Mouse (Mus musculus) gastrocnemius, adult 2 months (tissue): ENCODE measurements around the gene Auh. TPM values are rescaled to one million over a fixed set of nuclear protein-coding genes. Genes with fewer than 3 reads are reported as not detected.

Experiments
- DNase-seq: peaks from one replicate; pipeline ENCODE4 v3.0.0; 2022
- H3K27ac ChIP-seq: fragments of 200-600 bp; 2 replicates; pipeline ENCODE4 v1.8.1; 2022; ENCODE audit warnings: mild to moderate bottlenecking
- H3K4me3 ChIP-seq: fragments of 200-600 bp; 2 replicates; pipeline ENCODE4 v1.8.1; 2022; ENCODE audit warnings: mild to moderate bottlenecking, moderate library complexity
- CTCF ChIP-seq: fragments of 200-600 bp; IDR thresholded peaks from 2 replicates; pipeline ENCODE4 v1.8.1; 2022; ENCODE audit warnings: antibody characterized with exemption, mild to moderate bottlenecking, moderate library complexity
- intact Hi-C: fragments of 180-260 bp; cut with DNase I; formaldehyde crosslinking; loops from one replicate; pipeline ENCODE4 v1.15.1; 2025
- total RNA-seq, 2 experiments: library from RNA; stranded (reverse); gene quantifications; 2 replicates each; pipeline ENCODE4 v1.2.3; 2021

The Auh gene
- total RNA-seq, 2 experiments from 2014 or later = 74.0 to 94.1 TPM

DNA sequence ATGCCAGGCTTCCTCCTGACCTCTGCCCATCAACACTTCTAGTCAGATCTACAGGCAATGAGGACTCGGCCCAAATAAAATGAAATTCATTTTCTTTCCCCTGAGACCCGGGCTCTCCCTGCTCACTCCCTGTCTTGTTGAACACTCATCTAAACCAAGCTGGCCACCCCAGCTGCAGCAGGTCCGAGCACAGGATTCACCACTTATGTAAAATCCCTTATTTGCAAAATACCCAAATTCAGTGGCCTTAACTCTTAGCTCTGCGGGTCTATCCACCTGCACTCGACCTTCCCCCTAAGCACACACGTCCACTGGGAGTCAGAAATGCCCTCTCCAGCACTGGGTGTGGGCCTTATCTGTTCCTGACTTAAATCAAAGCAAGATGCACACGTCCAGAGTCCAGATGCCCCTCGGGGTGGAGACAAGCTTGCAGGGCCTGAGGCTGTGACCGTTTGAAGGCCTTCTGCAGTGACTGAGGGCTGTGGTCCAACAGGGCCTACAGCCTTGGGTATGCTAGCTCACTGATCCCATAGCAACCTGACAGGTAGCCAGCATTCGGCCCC lies 9.6 kb downstream of the Auh start:
- intact Hi-C loops = loop anchor here (5.0 kb wide), 1 partner anchor 208 kb away; no protein-coding TSS in a partner anchor
- no peak overlapping the region for H3K27ac ChIP-seq
- no peak for TF ChIP-seq CTCF

GRCm38 (mm10) chr13:52918333-52918732 lies 11.1 kb downstream of the Auh start:
- H3K27ac ChIP-seq = no peak overlapping the region
- H3K4me3 ChIP-seq = no peak overlapping the region
- TF ChIP-seq CTCF = no peak
- intact Hi-C loops = no loop called here
- no peak for DNase-seq

More for the DNA sequence above, 9.6 kb downstream of the Auh start:
- no peak overlapping the region for H3K4me3 ChIP-seq
- DNase-seq = no peak

DNA sequence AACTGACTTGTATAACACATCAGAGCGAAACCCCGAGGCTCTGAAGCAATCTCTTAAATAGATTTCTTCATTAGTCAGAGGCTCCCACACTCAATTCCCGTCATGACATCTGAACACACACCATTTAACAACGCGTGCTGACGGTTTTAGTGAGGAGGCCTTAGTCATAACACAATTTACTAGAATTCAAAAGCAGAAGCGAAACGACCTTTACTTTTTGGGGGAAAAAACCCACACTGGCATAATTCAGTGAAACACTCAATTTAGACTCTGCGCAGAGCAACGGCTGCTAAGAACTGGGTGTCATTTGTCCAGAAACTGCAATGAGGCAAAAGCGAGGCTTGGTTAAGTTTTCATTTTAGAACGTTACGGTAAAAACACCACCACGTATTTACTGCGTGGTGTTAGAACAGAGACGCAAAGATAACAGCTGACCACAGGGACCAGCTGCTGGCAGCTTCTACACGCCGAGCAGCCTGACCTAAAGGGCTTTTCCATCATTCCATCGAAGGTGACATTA lies 14.8 kb downstream of the Auh start:
- Histone ChIP-seq H3K27ac (no peak overlapping the region), H3K4me3 (no peak overlapping the region)
- intact Hi-C loops = no loop called here
- TF ChIP-seq CTCF = no peak
- no peak for DNase-seq

- Histone ChIP-seq H3K27ac (no peak overlapping the region), H3K4me3 (no peak overlapping the region)
- TF ChIP-seq CTCF = no peak
- no peak for DNase-seq
- intact Hi-C loops = no loop called here
These were observed 15.6 kb downstream of the Auh start for GRCm38 (mm10) chr13:52913926-52914325.

GRCm38 (mm10) chr13:52912495-52912894 lies 17.0 kb downstream of the Auh start:
- intact Hi-C loops = no loop called here
- Histone ChIP-seq H3K27ac (no peak overlapping the region), H3K4me3 (no peak overlapping the region)
- TF ChIP-seq CTCF = no peak
- no peak for DNase-seq

DNA sequence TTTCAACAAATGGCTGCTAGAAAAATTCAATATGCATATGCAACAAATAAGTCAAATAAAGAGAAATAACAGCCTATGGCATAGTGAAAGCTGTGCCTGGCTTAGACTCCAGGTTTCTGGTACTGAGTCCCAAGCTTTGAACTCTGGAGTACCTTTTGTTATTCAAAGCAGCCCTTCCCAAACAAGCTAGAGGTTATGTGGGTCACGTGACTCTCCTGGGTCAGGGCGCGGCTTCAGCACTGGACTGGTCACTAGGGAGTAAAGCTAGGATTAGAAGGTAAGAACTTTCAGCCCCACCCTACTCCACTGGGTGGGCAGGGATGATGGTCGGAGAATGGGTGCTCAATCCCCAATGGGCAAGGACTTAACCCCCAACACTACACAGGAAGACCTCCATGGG lies 18.2 kb downstream of the Auh start:
- no peak for TF ChIP-seq CTCF
- no peak for DNase-seq

GRCm38 (mm10) chr13:52906296-52906695 lies 23.2 kb downstream of the Auh start:
- DNase-seq = no peak
- intact Hi-C loops = no loop called here
- no peak overlapping the region for H3K4me3 ChIP-seq
- no peak overlapping the region for H3K27ac ChIP-seq
- TF ChIP-seq CTCF = no peak

More for the DNA sequence above, 18.2 kb downstream of the Auh start:
- H3K4me3 ChIP-seq = no peak overlapping the region
- H3K27ac ChIP-seq = no peak overlapping the region
- intact Hi-C loops = no loop called here

GRCm38 (mm10) chr13:52904175-52904574 lies 25.3 kb downstream of the Auh start:
- no peak for DNase-seq
- no peak overlapping the region for H3K27ac ChIP-seq
- no peak overlapping the region for H3K4me3 ChIP-seq
- no peak for TF ChIP-seq CTCF
- intact Hi-C loops = no loop called here

DNA sequence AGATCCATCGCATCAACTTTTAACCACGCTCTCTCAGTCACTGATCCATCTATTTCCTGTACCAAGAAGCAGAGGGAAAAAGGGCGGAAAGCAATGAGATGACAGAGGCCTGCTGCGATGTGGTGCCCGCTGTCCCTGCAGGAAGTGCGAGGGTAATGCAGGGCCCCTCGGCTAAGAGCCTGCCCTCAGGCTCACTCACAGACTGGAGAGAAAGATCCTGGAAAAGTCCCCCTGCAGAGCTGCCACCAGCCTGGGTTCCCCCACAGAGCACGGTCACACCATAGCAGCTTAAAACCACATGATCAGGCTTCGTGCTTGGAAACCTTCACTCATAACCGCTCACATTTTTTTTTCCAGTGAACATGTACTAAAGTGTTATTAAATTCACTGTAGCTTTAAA lies 25.7 kb downstream of the Auh start:
- no peak for DNase-seq
- no peak for TF ChIP-seq CTCF
- H3K4me3 ChIP-seq = no peak overlapping the region
- H3K27ac ChIP-seq = no peak overlapping the region
- intact Hi-C loops = no loop called here

DNA sequence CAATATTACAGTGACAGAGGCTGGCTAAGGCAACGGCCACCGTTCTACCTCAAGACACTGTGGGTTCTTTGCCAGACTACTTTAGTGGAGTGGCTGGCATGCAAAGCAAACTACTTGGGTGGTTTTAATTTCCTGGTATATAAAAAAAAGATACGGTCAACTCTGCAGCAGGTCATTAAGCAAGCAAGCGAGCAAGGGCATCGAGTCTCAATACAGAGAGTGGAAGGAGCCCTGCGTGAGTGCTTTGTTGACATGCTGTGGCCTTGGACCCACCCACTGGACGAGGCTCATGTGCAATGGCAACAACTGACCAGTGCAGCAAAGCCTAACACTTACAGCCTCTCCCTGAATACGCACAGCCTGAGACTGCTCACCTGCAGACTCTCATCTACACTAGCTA lies 27.0 kb downstream of the Auh start:
- H3K27ac ChIP-seq = no peak overlapping the region
- intact Hi-C loops = no loop called here
- no peak overlapping the region for H3K4me3 ChIP-seq
- no peak for TF ChIP-seq CTCF
- DNase-seq = no peak

- no peak for TF ChIP-seq CTCF
These were observed 29.8 kb downstream of the Auh start for GRCm38 (mm10) chr13:52899664-52900063.

DNA sequence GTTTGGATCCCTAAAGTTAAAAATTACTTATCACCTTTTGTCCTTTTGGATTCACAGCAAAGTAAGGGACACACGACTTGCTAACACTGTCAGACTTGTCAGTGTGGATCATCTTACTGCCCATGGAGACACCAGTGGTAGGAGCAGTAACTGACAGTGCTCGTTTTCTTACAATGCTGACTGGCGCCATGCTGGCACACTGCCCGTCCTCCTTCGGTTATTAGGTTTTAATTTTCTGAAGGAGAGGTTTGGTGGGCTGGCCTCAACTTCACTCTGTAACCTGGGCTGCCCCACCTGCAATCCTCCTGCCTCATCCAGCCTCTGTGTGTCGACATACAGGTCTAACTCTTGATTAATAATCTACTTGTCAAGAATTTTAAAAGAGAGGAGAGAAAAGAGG lies 31.7 kb downstream of the Auh start:
- no peak for DNase-seq
- Histone ChIP-seq H3K4me3 (no peak overlapping the region), H3K27ac (no peak overlapping the region)
- intact Hi-C loops = no loop called here
- TF ChIP-seq CTCF = no peak

More at GRCm38 (mm10) chr13:52899664-52900063, 29.8 kb downstream of the Auh start:
- H3K27ac ChIP-seq = no peak overlapping the region
- no peak overlapping the region for H3K4me3 ChIP-seq
- intact Hi-C loops = no loop called here
- DNase-seq = no peak

DNA sequence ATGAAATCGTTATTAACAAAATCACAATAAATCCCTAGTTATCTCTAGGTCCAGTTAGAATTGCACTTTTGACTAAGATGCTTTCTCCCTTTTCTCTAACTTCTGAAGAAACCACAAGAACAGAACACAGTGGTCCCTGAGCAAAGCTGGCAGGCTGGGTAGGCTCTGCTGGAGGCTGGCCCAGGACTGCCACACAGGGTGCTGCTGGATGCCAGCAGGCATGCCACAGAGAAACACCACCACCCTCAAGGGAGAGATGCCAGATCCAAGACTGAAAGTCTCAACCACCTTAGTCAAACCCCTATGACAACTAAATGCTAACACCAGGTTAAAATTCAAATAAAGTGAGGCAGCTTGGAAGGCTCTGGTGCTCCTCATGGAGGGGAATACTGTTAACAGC lies 36.7 kb downstream of the Auh start:
- Histone ChIP-seq H3K27ac (peak overlapping the region; percentile 93), H3K4me3 (no peak overlapping the region)
- intact Hi-C loops = loop anchor here (2.0 kb wide), 1 partner anchor 36 kb away; the partner anchor contains the start of gene Auh
- DNase-seq = peak; percentile 86
- TF ChIP-seq CTCF = no peak

- peak; percentile 77 for DNase-seq
- TF ChIP-seq CTCF = 0 out of 2 replicates have a peak, but pooled peaks have one; percentile 23
- Histone ChIP-seq H3K27ac (peak overlapping the region; percentile 93), H3K4me3 (peak overlapping the region; percentile 18)
- intact Hi-C loops = loop anchor here (2.0 kb wide), 1 partner anchor 37 kb away; the partner anchor contains the start of gene Auh
These were observed 37.4 kb downstream of the Auh start for GRCm38 (mm10) chr13:52892065-52892503.
